Mouse (Mus musculus) liver, embryonic 14.5 days (tissue): Measurements from ENCODE around the gene Atp6v1b1.

ENCODE experiments used
- CTCF ChIP-seq: IDR thresholded peaks from 2 replicates; pipeline ENCODE4 v1.5.1; 2016; ENCODE audit warnings: antibody characterized with exemption, low read depth, control low read depth
- EP300 ChIP-seq: IDR thresholded peaks from 2 replicates; pipeline ENCODE4 v1.6.1; 2016; ENCODE audit warnings: antibody characterized with exemption, low read depth

DNA sequence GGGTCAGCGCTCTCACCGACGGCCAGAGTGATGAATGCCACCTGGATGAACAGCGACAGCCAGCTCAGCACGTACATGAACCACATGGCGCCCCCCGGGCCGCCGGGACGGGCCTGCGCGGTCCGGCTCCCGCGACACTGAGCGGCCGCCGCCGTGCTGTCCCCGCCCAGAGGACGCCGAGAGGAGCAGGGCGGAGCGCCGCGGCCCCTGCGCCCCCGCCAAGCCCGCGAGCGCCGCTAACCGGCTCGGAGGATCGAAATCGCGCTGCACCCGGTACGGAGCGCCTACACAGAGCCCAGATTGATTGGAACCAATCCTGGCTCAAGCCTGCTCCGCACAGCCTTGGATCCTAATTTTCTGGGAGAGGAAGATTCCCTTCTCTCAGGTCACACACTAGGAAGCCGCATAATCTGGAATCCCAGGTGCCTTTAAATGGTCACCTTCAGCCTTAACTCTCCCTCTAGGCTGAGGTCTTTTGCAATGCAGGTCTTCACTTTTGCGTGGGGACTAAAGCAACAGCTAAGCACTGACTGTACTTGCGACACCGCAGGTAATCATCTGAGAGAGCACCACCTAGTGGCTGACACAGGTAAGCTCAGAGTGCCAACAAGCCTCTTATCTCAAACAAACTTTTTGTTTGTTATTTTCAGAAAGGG is 33.0 kb downstream of the Atp6v1b1 start, which contains the start of gene Tex261:
- TF ChIP-seq EP300 (no peak), CTCF (peak; percentile 85)
